Mouse (Mus musculus): ENCODE results near the gene Hivep2.

DNA sequence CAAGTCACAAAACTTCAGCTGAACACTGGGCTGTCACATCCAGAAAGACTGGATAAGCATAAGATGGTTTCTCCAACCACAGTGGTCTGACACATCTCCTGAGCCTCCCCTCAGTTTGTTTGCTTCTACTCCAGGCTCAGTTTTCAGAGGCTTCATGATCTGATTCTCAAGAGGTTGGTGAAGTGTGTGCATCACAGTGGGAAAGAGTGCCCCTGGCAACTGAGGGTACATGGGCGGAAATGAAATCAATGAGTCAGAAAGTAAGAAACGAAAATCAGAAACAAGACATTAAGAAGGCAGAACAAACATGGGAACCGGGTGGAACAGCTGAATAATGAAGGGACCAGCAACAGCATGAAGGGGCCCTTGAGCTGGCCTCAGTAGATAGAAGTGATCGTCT lies 31.5 kb downstream of the Hivep2 start:
- TF ChIP-seq CTCF (IDR thresholded peaks at IDR 0.05; ENCODE audit: control insufficient read depth, insufficient read depth, low read length) (no peak), POLR2A (IDR thresholded peaks at IDR 0.05; ENCODE audit: borderline replicate concordance, control insufficient read depth, low read depth, low read length) (no peak)
